Mouse (Mus musculus) CH12.LX (cell line): ENCODE results near the gene Bpifa6. TPM values are rescaled to one million over a fixed set of nuclear protein-coding genes. Genes with fewer than 3 reads are reported as not detected.

ENCODE experiments used
- DNase-seq: peaks from one replicate; pipeline ENCODE4 v3.0.0-alpha.2; 2013; ENCODE audit errors: extremely low read depth
- H3K27ac ChIP-seq: 2 replicates; pipeline ENCODE4 v1.5.1; 2012; ENCODE audit warnings: low read depth, mild to moderate bottlenecking, control low read depth, moderate library complexity; ENCODE audit not compliant: insufficient read depth
- H3K27me3 ChIP-seq: replicated peaks from 2 replicates; pipeline ENCODE3; 2012; ENCODE audit warnings: inconsistent platforms
- H3K36me3 ChIP-seq, 2 experiments: replicated peaks in 1 of 2; 2 replicates each; pipeline versions ENCODE3 to v1.6.1; 2012; ENCODE audit warnings: inconsistent platforms in 1 of 2, low read length in 1 of 2, mild to moderate bottlenecking in 1 of 2, mixed read lengths in 1 of 2, moderate library complexity in 1 of 2; ENCODE audit not compliant: control insufficient read depth in 1 of 2, insufficient read depth in 1 of 2
- H3K4me1 ChIP-seq, 2 experiments: 2 replicates each; pipeline ENCODE4 v1.6.1; 2012; ENCODE audit warnings: inconsistent platforms in 1 of 2, moderate library complexity in 1 of 2; ENCODE audit not compliant: insufficient read depth in 2 of 2, control insufficient read depth in 1 of 2
- H3K4me2 ChIP-seq: 2 replicates; pipeline ENCODE4 v1.6.1; 2012; ENCODE audit warnings: low read depth, mild to moderate bottlenecking, control low read depth; ENCODE audit not compliant: poor library complexity, insufficient read depth, severe bottlenecking
- H3K4me3 ChIP-seq, 3 experiments: fragments of 150-350 bp in 1 of 3; sonication (generic) in 1 of 3; replicated peaks in 1 of 3; 2 replicates each; pipeline versions ENCODE3 to v1.5.1; 2011 to 2012; ENCODE audit warnings: low read depth in 2 of 3, low read length in 2 of 3, mild to moderate bottlenecking in 2 of 3, moderate library complexity in 2 of 3, control low read depth in 1 of 3, improper control_type of control experiment in 1 of 3, inconsistent platforms in 1 of 3, mixed read lengths in 1 of 3; ENCODE audit not compliant: poor library complexity in 1 of 3
- H3K79me2 ChIP-seq: replicated peaks from 2 replicates; pipeline ENCODE4 v1.6.1; 2012; ENCODE audit warnings: mild to moderate bottlenecking, moderate library complexity; ENCODE audit not compliant: control insufficient read depth, poor library complexity, insufficient read depth, severe bottlenecking; ENCODE audit errors: extremely low read depth
- H3K9ac ChIP-seq: 2 replicates; pipeline ENCODE4 v1.6.1; 2012; ENCODE audit warnings: low read depth, mild to moderate bottlenecking, control low read depth, moderate library complexity; ENCODE audit not compliant: insufficient read depth
- H3K9me3 ChIP-seq: replicated peaks from 2 replicates; pipeline ENCODE3; 2012; ENCODE audit warnings: low read length, inconsistent platforms, mixed read lengths
- BHLHE40 ChIP-seq: IDR thresholded peaks from 2 replicates; pipeline ENCODE4 v1.6.1; 2011; ENCODE audit warnings: mild to moderate bottlenecking, low read depth, low read length, improper control_type of control experiment
- CHD2 ChIP-seq: IDR thresholded peaks from 2 replicates; pipeline ENCODE4 v1.6.1; 2011; ENCODE audit warnings: low read length, improper control_type of control experiment
- CTCF ChIP-seq, 2 experiments: IDR thresholded peaks in 1 of 2; conservative IDR thresholded peaks in 1 of 2; 2 replicates each; pipeline ENCODE4 v1.5.1; 2011 to 2012; ENCODE audit warnings: low read depth in 2 of 2, low read length in 2 of 2, improper control_type of control experiment in 1 of 2, inconsistent platforms in 1 of 2, mild to moderate bottlenecking in 1 of 2, moderate library complexity in 1 of 2
- E2F4 ChIP-seq: IDR thresholded peaks from 2 replicates; pipeline ENCODE4 v1.6.1; 2011; ENCODE audit warnings: low read depth, low read length, improper control_type of control experiment; ENCODE audit not compliant: insufficient replicate concordance
- EP300 ChIP-seq: IDR thresholded peaks from 2 replicates; pipeline ENCODE4 v1.6.1; 2011; ENCODE audit warnings: low read length, improper control_type of control experiment
- ETS1 ChIP-seq: conservative IDR thresholded peaks from 2 replicates; pipeline ENCODE4 v1.6.1; 2012; ENCODE audit warnings: low read depth, mild to moderate bottlenecking, inconsistent platforms, low read length, improper control_type of control experiment, moderate library complexity
- HCFC1 ChIP-seq: IDR thresholded peaks from 2 replicates; pipeline ENCODE4 v1.6.1; 2012; ENCODE audit warnings: low read depth, mild to moderate bottlenecking, inconsistent platforms, low read length, improper control_type of control experiment
- IRF4 ChIP-seq: IDR thresholded peaks from 2 replicates; pipeline ENCODE4 v1.6.1; 2014; ENCODE audit warnings: low read depth, mild to moderate bottlenecking, inconsistent platforms, low read length, improper control_type of control experiment
- JUN ChIP-seq: IDR thresholded peaks from 2 replicates; pipeline ENCODE4 v1.6.1; 2011; ENCODE audit warnings: low read depth, mild to moderate bottlenecking, low read length, improper control_type of control experiment, moderate library complexity; ENCODE audit not compliant: insufficient read depth
- MAFK ChIP-seq: IDR thresholded peaks from 2 replicates; pipeline ENCODE4 v1.6.1; 2011; ENCODE audit warnings: low read length, improper control_type of control experiment; ENCODE audit not compliant: insufficient replicate concordance
- MAX ChIP-seq: IDR thresholded peaks from 2 replicates; pipeline ENCODE4 v1.6.1; 2011; ENCODE audit warnings: low read length, improper control_type of control experiment
- MAZ ChIP-seq: IDR thresholded peaks from 2 replicates; pipeline ENCODE4 v1.6.1; 2012; ENCODE audit warnings: low read depth, mild to moderate bottlenecking, inconsistent platforms, low read length, improper control_type of control experiment, moderate library complexity
- MEF2A ChIP-seq: IDR thresholded peaks from 2 replicates; pipeline ENCODE4 v1.6.1; 2014; ENCODE audit warnings: low read depth, mild to moderate bottlenecking, inconsistent platforms, low read length, improper control_type of control experiment, borderline replicate concordance
- MYC ChIP-seq: IDR thresholded peaks from 2 replicates; pipeline ENCODE4 v1.6.1; 2011; ENCODE audit warnings: low read depth, mild to moderate bottlenecking, improper control_type of control experiment, low read length
- NRF1 ChIP-seq: IDR thresholded peaks from 2 replicates; pipeline ENCODE4 v1.6.1; 2014; ENCODE audit warnings: low read depth, mild to moderate bottlenecking, inconsistent platforms, low read length, improper control_type of control experiment, moderate library complexity
- POLR2A ChIP-seq: IDR thresholded peaks from 2 replicates; pipeline ENCODE4 v1.6.1; 2011; ENCODE audit warnings: low read depth, mild to moderate bottlenecking, improper control_type of control experiment, low read length
- RAD21 ChIP-seq: IDR thresholded peaks from 2 replicates; pipeline ENCODE4 v1.6.1; 2011; ENCODE audit warnings: low read depth, mild to moderate bottlenecking, low read length, improper control_type of control experiment, moderate library complexity
- RCOR1 ChIP-seq: conservative IDR thresholded peaks from 2 replicates; pipeline ENCODE4 v1.6.1; 2012; ENCODE audit warnings: low read depth, mild to moderate bottlenecking, inconsistent platforms, low read length, improper control_type of control experiment
- SIN3A ChIP-seq: IDR thresholded peaks from 2 replicates; pipeline ENCODE4 v1.6.1; 2012; ENCODE audit warnings: low read length, improper control_type of control experiment, inconsistent platforms
- SMC3 ChIP-seq: IDR thresholded peaks from 2 replicates; pipeline ENCODE4 v1.6.1; 2011; ENCODE audit warnings: low read depth, low read length, improper control_type of control experiment
- TCF12 ChIP-seq: IDR thresholded peaks from 2 replicates; pipeline ENCODE4 v1.6.1; 2014; ENCODE audit warnings: low read depth, mild to moderate bottlenecking, inconsistent platforms, low read length, improper control_type of control experiment
- ZMIZ1 ChIP-seq: IDR thresholded peaks from 2 replicates; pipeline ENCODE4 v1.6.1; 2012; ENCODE audit warnings: low read depth, mild to moderate bottlenecking, inconsistent platforms, low read length, improper control_type of control experiment
- dilution Hi-C: fragments of 300-500 bp; cut with MboI; formaldehyde crosslinking; loops from 2 replicates; pipeline ENCODE4 v1.14.3; 2020; ENCODE audit warnings: low sequenced_read_pairs; ENCODE audit not compliant: extremely low pct_unique_long_range_greater_than_20kb, extremely low pct_ligation_motif_present
- in situ Hi-C: fragments of 300-500 bp; cut with MboI; formaldehyde crosslinking; loops from 3 replicates; pipeline ENCODE4 v1.14.3; 2019; ENCODE audit warnings: low sequenced_read_pairs, low pct_ligation_motif_present, low pct_unique_long_range_greater_than_20kb, mixed read lengths
- polyA plus RNA-seq: library from polyadenylated mRNA; unstranded; fragments of >175 nt; gene quantifications from 2 replicates; pipeline ENCODE4 v1.2.1, GENCODE M21; 2012; ENCODE audit warnings: low read depth; ENCODE audit not compliant: insufficient read length
- total RNA-seq, 2 experiments: library from RNA; depleted of rRNA; stranded (reverse); fragments of 300-350 nt in 1 of 2; fragments of >200 nt in 1 of 2; gene quantifications; 2 replicates each; pipeline ENCODE4 v1.2.3; 2012 to 2014

Bpifa6 gene
- total and polyA plus RNA-seq, 3 experiments, result not detected

- H3K4me2 ChIP-seq, result no peak overlapping the region
- DNase-seq, result no peak
- in situ Hi-C loops (no loop called here), dilution Hi-C loops (no loop called here)
- H3K9ac ChIP-seq, result no peak overlapping the region
- TF ChIP-seq MEF2A (no peak), TCF12 (no peak), E2F4 (no peak), ETS1 (no peak), ZMIZ1 (no peak)
- no peak overlapping the region for H3K4me3 ChIP-seq
- H3K9me3 ChIP-seq, result peaks cover 3% of the 10 kb centered on the region
- peaks cover 73% of the 10 kb centered on the region for H3K27me3 ChIP-seq
- H3K79me2 ChIP-seq, result no peaks in the 10 kb centered on the region
- no peak overlapping the region for H3K27ac ChIP-seq
- H3K36me3 ChIP-seq, result no peaks in the 10 kb centered on the region
- no peaks in the 10 kb centered on the region for H3K4me1 ChIP-seq
Measured at GRCm38 (mm10) chr2:153944567-153944966, 30.2 kb upstream of the Bpifa6 start.

- no peak for TF ChIP-seq JUN
- no peak for TF ChIP-seq BHLHE40
- TF ChIP-seq CTCF (conservative IDR thresholded peaks at IDR 0.05 in 1 of 2, IDR thresholded peaks at IDR 0.05 in 1 of 2; ENCODE audit: low read depth in 2 of 2, low read length in 2 of 2), result peak; percentile 86 to 94
- TF ChIP-seq NRF1, result no peak
- TF ChIP-seq MAX, result no peak
- TF ChIP-seq SIN3A, result no peak
- TF ChIP-seq MAFK, result no peak
- no peak for TF ChIP-seq POLR2A
- TF ChIP-seq ETS1, result no peak
- TF ChIP-seq HCFC1, result no peak
- no peak for TF ChIP-seq MAZ
- TF ChIP-seq IRF4, result no peak
- no peak for TF ChIP-seq E2F4
- TF ChIP-seq SMC3, result peak; percentile 48
- no peak for TF ChIP-seq CHD2
- TF ChIP-seq MYC, result no peak
- TF ChIP-seq RAD21, result peak; percentile 23
- TF ChIP-seq EP300, result no peak
- TF ChIP-seq RCOR1, result no peak
- Histone ChIP-seq H3K9ac (no peak overlapping the region), H3K4me2 (no peak overlapping the region), H3K79me2 (no peaks in the 10 kb centered on the region), H3K4me1 (peaks cover 10 to 12% of the 10 kb centered on the region in 2 experiments), H3K36me3 (no peaks in the 10 kb centered on the region), H3K27me3 (peaks cover 62% of the 10 kb centered on the region), H3K27ac (no peak overlapping the region), H3K4me3 (no peak overlapping the region), H3K9me3 (no peaks in the 10 kb centered on the region)
- DNase-seq, result peak; percentile 74
- in situ Hi-C loops (no loop called here), dilution Hi-C loops (no loop called here)
Measured at GRCm38 (mm10) chr2:153952897-153953296, 21.8 kb upstream of the Bpifa6 start.
